Mouse (Mus musculus): ENCODE measurements around the gene Metap1d.

DNA sequence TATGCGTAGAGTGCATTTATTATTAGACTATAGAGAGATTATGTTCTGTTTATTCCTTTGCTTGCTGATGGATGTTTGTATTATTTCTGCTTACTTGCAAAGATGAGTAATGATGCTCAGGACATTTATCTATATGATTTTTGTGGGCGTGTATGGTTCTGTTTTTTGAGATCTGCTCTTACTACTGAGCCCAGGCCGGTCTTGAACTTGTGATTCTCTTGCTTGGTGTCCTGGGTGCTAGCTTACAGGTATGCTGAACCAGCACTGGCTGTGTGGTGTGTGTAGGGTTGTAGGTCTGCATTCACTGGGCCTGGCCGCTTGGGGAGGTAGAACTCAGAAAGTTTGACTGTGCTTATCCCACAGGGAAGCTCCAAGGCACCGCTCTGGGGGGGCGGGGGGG is 8.1 kb downstream of the Metap1d start:
- TF ChIP-seq CTCF (conservative IDR thresholded peaks at IDR 0.05 in 1 of 2, IDR thresholded peaks at IDR 0.05 in 1 of 2; ENCODE audit: low read depth in 2 of 2, low read length in 2 of 2) (no peak), E2F4 (IDR thresholded peaks at IDR 0.05; ENCODE audit: insufficient replicate concordance, low read depth, low read length) (no peak), POLR2A (IDR thresholded peaks at IDR 0.05; ENCODE audit: low read depth, low read length) (no peak), USF1 (IDR thresholded peaks at IDR 0.05; ENCODE audit: low read depth, low read length) (no peak), BHLHE40 (IDR thresholded peaks at IDR 0.05; ENCODE audit: low read depth, low read length) (no peak), HCFC1 (IDR thresholded peaks at IDR 0.05; ENCODE audit: low read depth, low read length) (no peak), GABPA (IDR thresholded peaks at IDR 0.05; ENCODE audit: insufficient replicate concordance, low read depth, low read length) (no peak), MAFK (IDR thresholded peaks at IDR 0.05; ENCODE audit: insufficient replicate concordance, low read length) (no peak)

Measured in CH12.LX (cell line).